Mouse (Mus musculus): ENCODE measurements around the gene Ackr1.

GRCm38 (mm10) chr1:173369611-173370010 lies 36.1 kb upstream of the Ackr1 start:
- TF ChIP-seq TCF12 (IDR thresholded peaks at IDR 0.05; ENCODE audit: low read depth, low read length) (no peak), SMC3 (IDR thresholded peaks at IDR 0.05; ENCODE audit: low read depth, low read length) (no peak)
